Comparison of ENCODE assay signal across 36 mouse cellular contexts in genomic region chr7:143024293-143024692, GRCm38 (mm10). TPM values are rescaled to one million over a fixed set of nuclear protein-coding genes. Genes with fewer than 3 reads are reported as not detected.
"Had no signal": no experiment of that assay in that cellular context is flagged by ENCODE, and none has a peak within 500 bp of the region (broad histone marks: within the 10 kb centered on the region; RNA-seq: fewer than 3 reads in every experiment).

No protein-coding gene starts in this region.

- H3K36me3 ChIP-seq: limb, embryonic 10.5 days; liver, embryonic 12.5 days; liver, embryonic 13.5 days; liver, embryonic 15.5 days; lung, embryonic 15.5 days; midbrain, embryonic 15.5 days had no signal

- H3K4me2 ChIP-seq: limb, embryonic 12.5 days; limb, embryonic 13.5 days; limb, embryonic 15.5 days; liver, embryonic 11.5 days; liver, embryonic 12.5 days; liver, embryonic 13.5 days; liver, embryonic 15.5 days; lung, embryonic 14.5 days; lung, embryonic 15.5 days; midbrain, embryonic 11.5 days; midbrain, embryonic 12.5 days; midbrain, embryonic 13.5 days; midbrain, embryonic 15.5 days had no signal

- H3K9me3 ChIP-seq: limb, embryonic 10.5 days; limb, embryonic 12.5 days; limb, embryonic 13.5 days; limb, embryonic 15.5 days; liver, embryonic 12.5 days; liver, embryonic 13.5 days; liver, embryonic 15.5 days; lung, embryonic 15.5 days; megakaryocyte, embryonic 14.5 days; midbrain, embryonic 10.5 days; midbrain, embryonic 12.5 days; midbrain, embryonic 13.5 days; midbrain, embryonic 15.5 days had no signal

- ATAC-seq: liver, embryonic 12.5 days; liver, postnatal 0 days; lung, postnatal 0 days; midbrain, embryonic 13.5 days; midbrain, embryonic 15.5 days; midbrain, embryonic 16.5 days had no signal

- DNase-seq: left cerebral cortex, postnatal 4 days; liver; liver, embryonic 13.5 days; liver, postnatal 0 days; lung, adult 18-20 months; lung, adult 2 months; lung, embryonic 14.5 days; lung, postnatal 10 days; lung, postnatal 14 days; lung, postnatal 36 days; lung, postnatal 4 days; midbrain, embryonic 14.5 days had no signal

- H3K27ac ChIP-seq: limb, embryonic 10.5 days; limb, embryonic 12.5 days; limb, embryonic 13.5 days; limb, embryonic 15.5 days; liver, embryonic 12.5 days; liver, embryonic 13.5 days; liver, embryonic 14.5 days; liver, embryonic 15.5 days; lung, embryonic 15.5 days; macrophage; midbrain, embryonic 10.5 days; midbrain, embryonic 12.5 days; midbrain, embryonic 13.5 days; midbrain, embryonic 15.5 days had no signal

- H3K4me3 ChIP-seq: limb, embryonic 10.5 days; limb, embryonic 12.5 days; limb, embryonic 13.5 days; limb, embryonic 15.5 days; liver, embryonic 12.5 days; liver, embryonic 13.5 days; liver, embryonic 15.5 days; lung, embryonic 15.5 days; megakaryocyte, embryonic 14.5 days; midbrain, embryonic 10.5 days; midbrain, embryonic 12.5 days; midbrain, embryonic 13.5 days; midbrain, embryonic 15.5 days; myocyte had no signal

- H3K27me3 ChIP-seq: limb, embryonic 12.5 days; limb, embryonic 13.5 days; limb, embryonic 15.5 days; liver, embryonic 12.5 days; liver, embryonic 13.5 days; liver, embryonic 15.5 days; lung, embryonic 15.5 days; megakaryocyte, embryonic 14.5 days; midbrain, embryonic 12.5 days; midbrain, embryonic 13.5 days; midbrain, embryonic 15.5 days had no signal

- H3K9ac ChIP-seq: limb, embryonic 12.5 days; limb, embryonic 13.5 days; limb, embryonic 15.5 days; liver, embryonic 12.5 days; liver, embryonic 13.5 days; liver, embryonic 14.5 days; liver, embryonic 15.5 days; liver, postnatal 0 days; lung, embryonic 14.5 days; lung, embryonic 15.5 days; midbrain, embryonic 12.5 days; midbrain, embryonic 13.5 days; midbrain, embryonic 15.5 days had no signal

- H3K4me1 ChIP-seq: limb, embryonic 12.5 days; limb, embryonic 13.5 days; midbrain, embryonic 10.5 days; midbrain, embryonic 12.5 days; midbrain, embryonic 13.5 days; midbrain, embryonic 15.5 days had no signal

RNA-seq across cellular contexts. Expression of gene Tspan32, which starts 19.4 kb away (rescaled TPM):
- total RNA-seq: left cerebral cortex, postnatal 4 days had no signal

RNA-seq across cellular contexts. Expression of gene Ascl2, which starts 55.2 kb away (rescaled TPM):
- total RNA-seq: left cerebral cortex, postnatal 14 days; left cerebral cortex, postnatal 25 days; liver, adult 2 months; midbrain, postnatal 0 days; monocyte, adult 5-6 weeks had no signal
- polyA plus RNA-seq: liver, adult 2 months; myocyte had no signal
